Mouse (Mus musculus): ENCODE data around the gene Gipc3.

- TF ChIP-seq CTCF (IDR thresholded peaks at IDR 0.05; ENCODE audit: borderline replicate concordance, control insufficient read depth, extremely low read depth, insufficient read depth, low read length, poor library complexity) (no peak), POLR2A (IDR thresholded peaks at IDR 0.05; ENCODE audit: control insufficient read depth, extremely low read depth, insufficient read depth, low read length, poor library complexity) (no peak)
Measured at GRCm38 (mm10) chr10:81319741-81320549, 23.1 kb downstream of the Gipc3 start.

Measured in thymus, adult 2 months (tissue).